Mouse (Mus musculus) subcutaneous adipose tissue, adult 2 months (tissue): ENCODE data around the gene Klkb1. TPM values are rescaled to one million over a fixed set of nuclear protein-coding genes. Genes with fewer than 3 reads are reported as not detected.

Experiments
- polyA plus RNA-seq: library from polyadenylated mRNA; depleted of rRNA; stranded (reverse); fragments of >200 nt; gene quantifications from 2 replicates; pipeline ENCODE4 v1.2.3, GENCODE M21; 2012; ENCODE audit warnings: low replicate concordance; rRNA removed

The Klkb1 gene
- 0.12 and 0.13 TPM in 2 replicates for polyA plus RNA-seq

DNA sequence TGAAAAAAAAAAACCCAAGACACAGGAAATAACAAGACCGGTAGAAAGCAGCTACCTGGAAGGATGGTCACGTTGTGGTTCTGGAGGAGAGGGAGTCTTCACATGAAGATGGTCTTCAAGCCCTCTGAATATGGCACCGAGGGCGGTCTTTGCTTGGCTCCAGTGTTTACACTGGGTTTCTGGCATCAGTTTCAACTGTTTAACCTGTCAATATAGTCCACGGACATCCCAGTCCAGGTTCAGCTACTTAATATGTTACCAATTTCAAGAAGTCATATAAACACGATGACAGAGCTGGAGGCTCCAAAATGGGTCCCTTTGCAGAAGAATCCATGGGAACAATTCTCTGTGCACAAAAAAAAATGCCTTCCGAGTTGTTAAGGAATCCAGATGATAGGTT is at the start of gene Klkb1:
Gene Klkb1, minus strand, starts transcription at position 173 of the 400 bp plus-strand sequence.

DNA sequence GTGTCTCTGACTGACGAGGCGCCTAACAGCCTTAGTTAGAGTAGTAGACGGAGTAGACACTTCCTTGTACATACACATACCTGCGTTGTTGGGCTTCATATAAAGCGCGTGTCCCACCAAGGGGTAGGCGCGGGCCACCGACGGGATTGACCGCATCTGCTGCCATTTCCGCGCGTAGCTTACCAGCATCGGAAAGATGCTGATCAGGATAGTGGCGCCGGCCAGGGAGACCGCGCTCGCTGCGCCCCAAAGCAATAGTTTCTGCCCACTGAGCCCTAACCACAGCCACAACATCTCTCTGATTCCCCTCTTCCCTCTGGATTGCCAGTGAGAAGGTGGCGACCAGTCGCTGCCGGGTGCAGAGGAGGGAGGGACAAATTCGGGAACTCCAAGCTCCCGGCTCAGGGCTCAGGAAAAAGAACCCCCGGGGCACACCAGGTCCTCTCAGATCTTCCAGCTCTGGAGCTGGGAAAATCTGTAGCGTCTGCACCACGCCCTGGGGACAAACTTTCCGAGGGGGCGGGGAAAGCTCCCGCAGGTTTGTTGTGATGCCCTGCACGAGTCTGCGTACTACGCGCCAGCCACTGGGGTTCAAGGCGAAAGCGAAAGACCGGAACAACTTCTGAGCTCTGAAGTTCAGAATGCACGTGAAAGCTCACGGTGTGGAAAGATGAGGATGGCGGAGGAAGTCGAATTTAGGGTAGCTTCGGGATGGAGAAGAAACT is 38.2 kb upstream of the Klkb1 start, which contains the start of gene Cyp4v3:
Gene Cyp4v3, minus strand, starts transcription at position 532 of the 725 bp plus-strand sequence.

DNA sequence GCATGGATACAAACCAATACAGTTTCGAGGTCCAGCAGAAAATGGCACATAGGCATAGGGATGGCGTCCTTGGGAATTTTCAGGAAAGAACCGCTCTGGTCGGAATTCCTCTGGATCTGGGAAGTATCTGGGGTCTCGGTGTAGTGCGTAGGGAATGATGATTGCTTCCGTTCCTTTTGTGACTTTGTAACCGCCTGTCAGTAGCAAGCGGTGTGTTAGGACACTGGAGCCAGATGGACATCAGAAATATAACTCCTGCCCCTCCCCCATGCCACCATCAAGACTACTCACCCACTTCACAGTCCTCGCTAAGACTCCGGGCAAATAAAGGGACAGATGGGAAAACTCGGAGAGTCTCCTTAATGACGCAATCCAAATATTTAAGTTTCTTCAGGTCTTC is 13.7 kb upstream of the Klkb1 start, which contains the start of gene Gm45753:
Gene Gm45753, minus strand, starts transcription at position 101 of the 400 bp plus-strand sequence.

DNA sequence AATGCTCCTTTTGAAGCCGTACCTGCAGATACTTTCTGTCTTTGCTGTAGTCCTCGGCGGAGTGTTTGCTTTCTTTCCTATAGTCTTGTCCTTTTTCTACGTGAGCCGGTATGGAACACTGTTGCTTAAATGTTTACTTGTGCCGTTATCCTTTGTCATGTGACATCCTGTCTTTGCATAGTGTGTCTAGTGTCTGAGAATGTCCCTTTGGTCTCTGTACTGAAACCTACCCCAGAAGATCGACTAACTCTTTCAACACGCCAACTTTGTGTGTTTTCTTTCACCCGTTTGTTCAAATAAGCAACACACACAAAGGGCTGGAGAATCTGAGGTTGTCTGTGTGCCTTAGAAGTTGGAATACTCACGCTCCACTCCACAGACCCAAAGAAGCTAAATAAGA is 32.7 kb downstream of the Klkb1 start, which contains the start of gene F11:
Gene F11, minus strand, starts transcription at position 112 of the 400 bp plus-strand sequence.

Other genes with a start within 250 kb of the Klkb1 start
- gene Mtnr1a, start 225.7 kb downstream of the Klkb1 start, polyA plus RNA-seq: not detected in 2 replicates
- not detected in 2 replicates for gene F11, start 32.8 kb downstream of the Klkb1 start, polyA plus RNA-seq
- not detected in 2 replicates for gene Gm45753, start 13.6 kb upstream of the Klkb1 start, polyA plus RNA-seq
- 7.5 and 20.2 TPM in 2 replicates for gene Cyp4v3, start 38.4 kb upstream of the Klkb1 start, polyA plus RNA-seq
- gene Fam149a, start 87.4 kb upstream of the Klkb1 start, polyA plus RNA-seq: 10.9 and 13.6 TPM in 2 replicates
- gene Tlr3, start 116.2 kb upstream of the Klkb1 start, polyA plus RNA-seq: 7.1 and 8.5 TPM in 2 replicates
- gene Sorbs2, start 212.9 kb upstream of the Klkb1 start, polyA plus RNA-seq: 19.5 and 46.8 TPM in 2 replicates